Mouse (Mus musculus) intestine, postnatal 0 days (tissue): ENCODE measurements around the gene Ambra1. TPM values are rescaled to one million over a fixed set of nuclear protein-coding genes. Genes with fewer than 3 reads are reported as not detected.

Source experiments
- ATAC-seq: fragments of 200-750 bp; cut with Nextera tagmentation; 2 replicates; pipeline ENCODE4 v1.8.0; 2017; ENCODE audit warnings: mild to moderate bottlenecking, moderate TSS enrichment, moderate library complexity
- H3K27ac ChIP-seq: fragments of 300-500 bp; sonication (generic); 2 replicates; pipeline ENCODE4 v1.5.1; 2014; ENCODE audit warnings: mild to moderate bottlenecking, low read depth, low read length, moderate library complexity
- H3K27me3 ChIP-seq: fragments of 300-500 bp; sonication (generic); replicated peaks from 2 replicates; pipeline ENCODE4 v1.6.1; 2014; ENCODE audit warnings: low read length, mixed read lengths; ENCODE audit not compliant: control insufficient read depth, insufficient read depth
- H3K36me3 ChIP-seq: fragments of 300-500 bp; sonication (generic); 2 replicates; pipeline ENCODE4 v1.6.1; 2014; ENCODE audit warnings: mild to moderate bottlenecking, moderate library complexity; ENCODE audit not compliant: control insufficient read depth, insufficient read depth
- H3K4me1 ChIP-seq: fragments of 300-500 bp; sonication (generic); replicated peaks from 2 replicates; pipeline ENCODE4 v1.6.1; 2014; ENCODE audit warnings: antibody characterized with exemption, low read length, mixed read lengths; ENCODE audit not compliant: control insufficient read depth, insufficient read depth
- H3K4me2 ChIP-seq: fragments of 300-500 bp; sonication (generic); replicated peaks from 2 replicates; pipeline ENCODE4 v1.6.1; 2014; ENCODE audit warnings: low read depth, mild to moderate bottlenecking, moderate library complexity
- H3K4me3 ChIP-seq: fragments of 300-500 bp; sonication (generic); 2 replicates; pipeline ENCODE4 v1.5.1; 2014; ENCODE audit warnings: low read depth, low read length
- H3K9ac ChIP-seq: fragments of 300-500 bp; sonication (generic); 2 replicates; pipeline ENCODE4 v1.6.1; 2014; ENCODE audit warnings: mild to moderate bottlenecking, low read depth, low read length
- H3K9me3 ChIP-seq: fragments of 300-500 bp; sonication (generic); 2 replicates; pipeline ENCODE4 v1.6.1; 2016; ENCODE audit warnings: mixed run types; ENCODE audit not compliant: control insufficient read depth
- CTCF ChIP-seq: sonication (generic); IDR thresholded peaks from 2 replicates; pipeline ENCODE4 v1.5.1; 2016; ENCODE audit warnings: low read depth, mild to moderate bottlenecking, control low read depth, antibody characterized with exemption, moderate library complexity
- WGBS: fragments of 180-500 bp; shearing (Covaris S2); extraction: QIAGEN DNeasy Blood & Tissue Kit; methylation state at CpG from one replicate; pipeline ENCODE4 v1.1.7; 2014; 5-methylcytosine and 5-hydroxymethylcytosine counted together
- polyA plus RNA-seq: library from polyadenylated mRNA; unstranded; fragments of >200 nt; fragmentation: Nextera tagmentation; extraction: Ambion mirVana; gene quantifications from 2 replicates; pipeline ENCODE4 v1.2.1, GENCODE M21; 2015

Gene Ambra1
- polyA plus RNA-seq, 1 experiment from 2014 or later: 5.5 TPM

GRCm38 (mm10) chr2:91844085-91844484 is 114.2 kb downstream of the Ambra1 start:
- 91% methylated on average over 1 of the region's 1 CpGs for WGBS
- TF ChIP-seq CTCF: no peak
- H3K36me3 ChIP-seq: no peaks in the 10 kb centered on the region

DNA sequence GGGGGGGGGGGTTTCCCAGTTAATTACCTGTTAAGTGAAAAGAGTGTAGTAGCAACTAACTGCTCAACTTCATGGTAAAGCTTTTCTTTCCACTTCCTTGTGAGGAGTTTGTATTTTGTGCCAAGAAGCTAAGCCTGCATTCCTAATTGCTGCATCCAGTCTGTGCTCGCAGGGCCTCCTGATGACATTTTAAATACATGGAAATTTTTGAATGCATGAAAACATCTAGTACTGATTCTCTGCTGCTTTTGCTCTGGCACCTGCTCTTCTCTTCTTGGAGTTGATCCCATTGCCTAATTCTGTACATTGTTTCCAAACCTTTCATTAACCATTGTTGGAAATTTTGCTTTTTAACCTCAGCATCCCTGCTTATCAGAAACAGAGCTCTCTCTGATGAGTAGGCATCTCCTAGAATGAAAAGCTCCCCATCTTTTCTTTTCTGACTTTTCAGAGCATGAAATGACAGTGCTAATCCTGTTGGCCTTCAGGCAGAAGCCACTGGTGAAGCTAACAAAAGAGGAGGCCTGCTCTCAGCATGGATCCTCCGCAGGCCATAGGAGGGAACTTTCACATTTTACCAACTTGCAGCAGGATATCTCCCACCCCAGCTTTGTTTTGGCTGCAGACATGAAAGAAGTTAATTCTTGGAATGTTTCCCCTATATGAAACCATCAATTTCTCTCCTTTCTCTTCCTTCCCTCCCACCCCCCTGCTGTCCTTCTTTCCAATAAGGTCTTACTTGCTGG is 122.7 kb downstream of the Ambra1 start:
- Histone ChIP-seq H3K27ac (no peak overlapping the region), H3K4me1 (no peaks in the 10 kb centered on the region), H3K27me3 (no peaks in the 10 kb centered on the region), H3K9ac (no peak overlapping the region), H3K4me2 (no peak overlapping the region), H3K4me3 (no peak overlapping the region), H3K9me3 (no peaks in the 10 kb centered on the region), H3K36me3 (no peaks in the 10 kb centered on the region)
- WGBS: 84% methylated on average over 2 of the region's 2 CpGs
- ATAC-seq: no peak
- no peak for TF ChIP-seq CTCF

More at GRCm38 (mm10) chr2:91844085-91844484, 114.2 kb downstream of the Ambra1 start:
- H3K4me2 ChIP-seq: no peak overlapping the region
- no peak overlapping the region for H3K27ac ChIP-seq
- H3K4me1 ChIP-seq: no peaks in the 10 kb centered on the region
- H3K27me3 ChIP-seq: no peaks in the 10 kb centered on the region
- no peak overlapping the region for H3K9ac ChIP-seq
- no peak for ATAC-seq
- H3K4me3 ChIP-seq: no peak overlapping the region
- no peaks in the 10 kb centered on the region for H3K9me3 ChIP-seq

DNA sequence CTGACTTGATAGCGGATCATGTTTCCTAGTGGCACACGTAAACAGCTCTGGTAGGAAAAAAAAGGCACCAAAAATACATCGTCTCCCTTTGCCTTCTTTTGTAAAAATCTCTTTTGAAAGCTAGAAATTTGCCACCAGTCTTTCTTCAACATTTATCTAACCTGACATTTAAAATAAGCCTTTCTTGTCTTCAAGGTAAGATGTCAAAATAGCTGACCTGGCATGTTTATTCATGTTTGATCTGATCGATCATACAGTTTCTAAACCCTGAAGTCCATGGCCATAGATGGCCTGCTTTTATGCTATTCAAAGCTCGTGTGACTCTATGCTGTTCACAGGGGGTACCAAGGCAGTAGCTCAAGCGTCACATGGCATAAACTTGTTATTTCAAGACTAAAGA is 124.6 kb downstream of the Ambra1 start:
- Histone ChIP-seq H3K27ac (no peak overlapping the region), H3K27me3 (no peaks in the 10 kb centered on the region), H3K4me2 (no peak overlapping the region), H3K4me3 (no peak overlapping the region), H3K9me3 (no peaks in the 10 kb centered on the region), H3K36me3 (no peaks in the 10 kb centered on the region), H3K9ac (no peak overlapping the region), H3K4me1 (no peaks in the 10 kb centered on the region)
- no peak for ATAC-seq
- 92% methylated on average over 6 of the region's 6 CpGs for WGBS
- no peak for TF ChIP-seq CTCF

- no peak overlapping the region for H3K4me2 ChIP-seq
- H3K9me3 ChIP-seq: no peaks in the 10 kb centered on the region
- H3K27ac ChIP-seq: no peak overlapping the region
- H3K4me1 ChIP-seq: no peaks in the 10 kb centered on the region
- TF ChIP-seq CTCF: no peak
- ATAC-seq: no peak
- H3K27me3 ChIP-seq: no peaks in the 10 kb centered on the region
- H3K4me3 ChIP-seq: no peak overlapping the region
- WGBS: 88% methylated on average over 3 of the region's 3 CpGs
- no peaks in the 10 kb centered on the region for H3K36me3 ChIP-seq
- H3K9ac ChIP-seq: no peak overlapping the region
Observed at GRCm38 (mm10) chr2:91856958-91857357, 127.0 kb downstream of the Ambra1 start.

DNA sequence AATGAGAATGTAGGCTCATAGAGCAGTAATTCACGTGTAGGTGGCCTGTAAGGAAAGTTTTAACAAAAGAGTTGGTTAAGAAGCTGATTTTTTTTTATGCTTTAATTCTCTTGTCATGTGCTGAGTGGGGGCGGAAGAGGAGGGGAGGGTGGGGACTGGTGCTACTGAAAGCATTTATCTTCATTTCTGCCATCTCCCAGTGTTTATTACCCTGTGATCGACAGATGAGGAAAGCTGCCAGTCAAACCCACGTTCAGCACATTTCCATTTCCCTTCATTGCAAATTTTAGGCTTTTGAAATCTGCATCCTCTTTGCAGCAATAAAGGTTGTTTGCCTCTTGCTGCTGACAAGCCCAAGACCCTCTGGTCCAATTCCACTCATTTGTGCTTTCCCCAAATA is 129.5 kb downstream of the Ambra1 start:
- no peak overlapping the region for H3K4me2 ChIP-seq
- no peak for ATAC-seq
- no peaks in the 10 kb centered on the region for H3K36me3 ChIP-seq
- H3K27ac ChIP-seq: no peak overlapping the region
- H3K9ac ChIP-seq: no peak overlapping the region
- TF ChIP-seq CTCF: no peak
- H3K4me3 ChIP-seq: no peak overlapping the region
- H3K4me1 ChIP-seq: no peaks in the 10 kb centered on the region
- no peaks in the 10 kb centered on the region for H3K27me3 ChIP-seq
- WGBS: 42% methylated on average over 4 of the region's 4 CpGs
- H3K9me3 ChIP-seq: no peaks in the 10 kb centered on the region

- 48% methylated on average over 8 of the region's 8 CpGs for WGBS
- H3K4me2 ChIP-seq: no peak overlapping the region
- H3K27me3 ChIP-seq: no peaks in the 10 kb centered on the region
- H3K27ac ChIP-seq: no peak overlapping the region
- ATAC-seq: no peak
- no peak overlapping the region for H3K4me3 ChIP-seq
- H3K9me3 ChIP-seq: no peaks in the 10 kb centered on the region
- 0 out of 2 replicates have a peak, but pooled peaks cover 2% of the 10 kb centered on the region for H3K36me3 ChIP-seq
- H3K9ac ChIP-seq: no peak overlapping the region
- no peaks in the 10 kb centered on the region for H3K4me1 ChIP-seq
- no peak for TF ChIP-seq CTCF
Observed at GRCm38 (mm10) chr2:91870754-91871153, 140.8 kb downstream of the Ambra1 start.
